Mouse (Mus musculus): ENCODE results near the gene Cnnm2. TPM values are rescaled to one million over a fixed set of nuclear protein-coding genes. Genes with fewer than 3 reads are reported as not detected.
A peak's percentile ranks its signal among the peaks of the same experiment; 100 is the strongest.

The Cnnm2 gene
- polyA plus RNA-seq, 1 experiment, result 15.5 TPM

GRCm38 (mm10) chr19:46802306-46802705, 40.9 kb downstream of the Cnnm2 start:
- no peak for TF ChIP-seq CTCF (IDR thresholded peaks at IDR 0.05; ENCODE audit: borderline replicate concordance, extremely low read depth, insufficient read depth, insufficient read length)
- no peak for TF ChIP-seq POLR2A (IDR thresholded peaks at IDR 0.05; ENCODE audit: borderline replicate concordance, extremely low read depth, insufficient read depth, insufficient read length, poor library complexity, severe bottlenecking)
- no peak for DNase-seq (ENCODE audit: low read depth)

- DNase-seq (ENCODE audit: low read depth), result no peak
- TF ChIP-seq POLR2A (IDR thresholded peaks at IDR 0.05; ENCODE audit: borderline replicate concordance, extremely low read depth, insufficient read depth, insufficient read length, poor library complexity, severe bottlenecking), result no peak
- no peak for TF ChIP-seq CTCF (IDR thresholded peaks at IDR 0.05; ENCODE audit: borderline replicate concordance, extremely low read depth, insufficient read depth, insufficient read length)
These were observed 42.3 kb downstream of the Cnnm2 start for GRCm38 (mm10) chr19:46803732-46804131.

GRCm38 (mm10) chr19:46804751-46805150, 43.4 kb downstream of the Cnnm2 start:
- TF ChIP-seq POLR2A (IDR thresholded peaks at IDR 0.05; ENCODE audit: borderline replicate concordance, extremely low read depth, insufficient read depth, insufficient read length, poor library complexity, severe bottlenecking) (no peak), CTCF (IDR thresholded peaks at IDR 0.05; ENCODE audit: borderline replicate concordance, extremely low read depth, insufficient read depth, insufficient read length) (no peak)
- DNase-seq (ENCODE audit: low read depth), result peak; percentile 23

- no peak for DNase-seq (ENCODE audit: low read depth)
- TF ChIP-seq POLR2A (IDR thresholded peaks at IDR 0.05; ENCODE audit: borderline replicate concordance, extremely low read depth, insufficient read depth, insufficient read length, poor library complexity, severe bottlenecking), result no peak
- no peak for TF ChIP-seq CTCF (IDR thresholded peaks at IDR 0.05; ENCODE audit: borderline replicate concordance, extremely low read depth, insufficient read depth, insufficient read length)
These were observed 44.7 kb downstream of the Cnnm2 start for GRCm38 (mm10) chr19:46805933-46806688.

- DNase-seq (ENCODE audit: low read depth), result no peak
- no peak for TF ChIP-seq POLR2A (IDR thresholded peaks at IDR 0.05; ENCODE audit: borderline replicate concordance, extremely low read depth, insufficient read depth, insufficient read length, poor library complexity, severe bottlenecking)
- no peak for TF ChIP-seq CTCF (IDR thresholded peaks at IDR 0.05; ENCODE audit: borderline replicate concordance, extremely low read depth, insufficient read depth, insufficient read length)
These were observed 46.9 kb downstream of the Cnnm2 start for GRCm38 (mm10) chr19:46808261-46808660.

- DNase-seq (ENCODE audit: low read depth), result no peak
- TF ChIP-seq CTCF (IDR thresholded peaks at IDR 0.05; ENCODE audit: borderline replicate concordance, extremely low read depth, insufficient read depth, insufficient read length) (no peak), POLR2A (IDR thresholded peaks at IDR 0.05; ENCODE audit: borderline replicate concordance, extremely low read depth, insufficient read depth, insufficient read length, poor library complexity, severe bottlenecking) (no peak)
These were observed 47.6 kb downstream of the Cnnm2 start for GRCm38 (mm10) chr19:46809031-46809430.

- DNase-seq (ENCODE audit: low read depth), result no peak
- TF ChIP-seq POLR2A (IDR thresholded peaks at IDR 0.05; ENCODE audit: borderline replicate concordance, extremely low read depth, insufficient read depth, insufficient read length, poor library complexity, severe bottlenecking) (no peak), CTCF (IDR thresholded peaks at IDR 0.05; ENCODE audit: borderline replicate concordance, extremely low read depth, insufficient read depth, insufficient read length) (no peak)
These were observed 57.9 kb downstream of the Cnnm2 start for GRCm38 (mm10) chr19:46819276-46819675.

- no peak for DNase-seq (ENCODE audit: low read depth)
- TF ChIP-seq CTCF (IDR thresholded peaks at IDR 0.05; ENCODE audit: borderline replicate concordance, extremely low read depth, insufficient read depth, insufficient read length) (no peak), POLR2A (IDR thresholded peaks at IDR 0.05; ENCODE audit: borderline replicate concordance, extremely low read depth, insufficient read depth, insufficient read length, poor library complexity, severe bottlenecking) (no peak)
These were observed 61.1 kb downstream of the Cnnm2 start for GRCm38 (mm10) chr19:46822491-46822890.

- DNase-seq (ENCODE audit: low read depth), result no peak
- TF ChIP-seq POLR2A (IDR thresholded peaks at IDR 0.05; ENCODE audit: borderline replicate concordance, extremely low read depth, insufficient read depth, insufficient read length, poor library complexity, severe bottlenecking), result no peak
- TF ChIP-seq CTCF (IDR thresholded peaks at IDR 0.05; ENCODE audit: borderline replicate concordance, extremely low read depth, insufficient read depth, insufficient read length), result no peak
These were observed 62.4 kb downstream of the Cnnm2 start for GRCm38 (mm10) chr19:46823759-46824158.

- TF ChIP-seq POLR2A (IDR thresholded peaks at IDR 0.05; ENCODE audit: borderline replicate concordance, extremely low read depth, insufficient read depth, insufficient read length, poor library complexity, severe bottlenecking) (no peak), CTCF (IDR thresholded peaks at IDR 0.05; ENCODE audit: borderline replicate concordance, extremely low read depth, insufficient read depth, insufficient read length) (no peak)
- no peak for DNase-seq (ENCODE audit: low read depth)
These were observed 63.5 kb downstream of the Cnnm2 start for GRCm38 (mm10) chr19:46824867-46825266.

- DNase-seq (ENCODE audit: low read depth), result no peak
These were observed 66.3 kb downstream of the Cnnm2 start for GRCm38 (mm10) chr19:46827654-46828165.

GRCm38 (mm10) chr19:46828961-46829360, 67.6 kb downstream of the Cnnm2 start:
- DNase-seq (ENCODE audit: low read depth), result no peak
- no peak for TF ChIP-seq CTCF (IDR thresholded peaks at IDR 0.05; ENCODE audit: borderline replicate concordance, extremely low read depth, insufficient read depth, insufficient read length)
- TF ChIP-seq POLR2A (IDR thresholded peaks at IDR 0.05; ENCODE audit: borderline replicate concordance, extremely low read depth, insufficient read depth, insufficient read length, poor library complexity, severe bottlenecking), result no peak

More at GRCm38 (mm10) chr19:46827654-46828165, 66.3 kb downstream of the Cnnm2 start:
- TF ChIP-seq POLR2A (IDR thresholded peaks at IDR 0.05; ENCODE audit: borderline replicate concordance, extremely low read depth, insufficient read depth, insufficient read length, poor library complexity, severe bottlenecking), result no peak
- TF ChIP-seq CTCF (IDR thresholded peaks at IDR 0.05; ENCODE audit: borderline replicate concordance, extremely low read depth, insufficient read depth, insufficient read length), result no peak
